Mouse (Mus musculus) hindbrain, embryonic 15.5 days (tissue): ENCODE results near the gene Suox. TPM values are rescaled to one million over a fixed set of nuclear protein-coding genes. Genes with fewer than 3 reads are reported as not detected.
A peak's percentile ranks its signal among the peaks of the same experiment; 100 is the strongest.
"Not testable (repeated sequence)": the region's sequence is repeated elsewhere in the genome, so short reads cannot be mapped to it uniquely, and the experiment has no call there.

Experiments used
- ATAC-seq: fragments of 200-750 bp; cut with Nextera tagmentation; 2 replicates; pipeline ENCODE4 v1.8.0; 2017; ENCODE audit warnings: low read depth, moderate number of reproducible peaks, moderate TSS enrichment; ENCODE audit not compliant: low FRiP score
- H3K27ac ChIP-seq: fragments of 300-500 bp; sonication (generic); replicated peaks from 2 replicates; pipeline ENCODE4 v1.5.1; 2015; ENCODE audit warnings: mild to moderate bottlenecking, inconsistent platforms
- H3K27me3 ChIP-seq: fragments of 300-500 bp; sonication (generic); 2 replicates; pipeline ENCODE4 v1.6.1; 2015; ENCODE audit warnings: control low read depth, inconsistent platforms
- H3K36me3 ChIP-seq: fragments of 300-500 bp; sonication (generic); 2 replicates; pipeline ENCODE4 v1.6.1; 2015; ENCODE audit warnings: control low read depth, inconsistent platforms
- H3K4me1 ChIP-seq: fragments of 300-500 bp; sonication (generic); replicated peaks from 2 replicates; pipeline ENCODE4 v1.6.1; 2015; ENCODE audit warnings: control low read depth, inconsistent platforms
- H3K4me2 ChIP-seq: fragments of 300-500 bp; sonication (generic); 2 replicates; pipeline ENCODE4 v1.6.1; 2015; ENCODE audit warnings: moderate library complexity, mild to moderate bottlenecking, inconsistent platforms
- H3K4me3 ChIP-seq: fragments of 300-500 bp; sonication (generic); 2 replicates; pipeline ENCODE4 v1.5.1; 2015; ENCODE audit warnings: mild to moderate bottlenecking, inconsistent platforms
- H3K9ac ChIP-seq: fragments of 300-500 bp; sonication (generic); 2 replicates; pipeline ENCODE4 v1.6.1; 2015; ENCODE audit warnings: inconsistent platforms
- H3K9me3 ChIP-seq: fragments of 300-500 bp; sonication (generic); 2 replicates; pipeline ENCODE4 v1.6.1; 2016; ENCODE audit warnings: control low read depth, inconsistent platforms
- WGBS: fragments of 180-500 bp; shearing (Covaris S2); methylation state at CpG from one replicate; pipeline ENCODE4 v1.1.7; 2015; 5-methylcytosine and 5-hydroxymethylcytosine counted together
- polyA plus RNA-seq: library from polyadenylated mRNA; unstranded; fragments of >200 nt; fragmentation: Nextera tagmentation; extraction: Ambion mirVana; gene quantifications from 2 replicates; pipeline ENCODE4 v1.2.1, GENCODE M21; 2015

Suox gene
- polyA plus RNA-seq = 14.5 TPM in 2 replicates

DNA sequence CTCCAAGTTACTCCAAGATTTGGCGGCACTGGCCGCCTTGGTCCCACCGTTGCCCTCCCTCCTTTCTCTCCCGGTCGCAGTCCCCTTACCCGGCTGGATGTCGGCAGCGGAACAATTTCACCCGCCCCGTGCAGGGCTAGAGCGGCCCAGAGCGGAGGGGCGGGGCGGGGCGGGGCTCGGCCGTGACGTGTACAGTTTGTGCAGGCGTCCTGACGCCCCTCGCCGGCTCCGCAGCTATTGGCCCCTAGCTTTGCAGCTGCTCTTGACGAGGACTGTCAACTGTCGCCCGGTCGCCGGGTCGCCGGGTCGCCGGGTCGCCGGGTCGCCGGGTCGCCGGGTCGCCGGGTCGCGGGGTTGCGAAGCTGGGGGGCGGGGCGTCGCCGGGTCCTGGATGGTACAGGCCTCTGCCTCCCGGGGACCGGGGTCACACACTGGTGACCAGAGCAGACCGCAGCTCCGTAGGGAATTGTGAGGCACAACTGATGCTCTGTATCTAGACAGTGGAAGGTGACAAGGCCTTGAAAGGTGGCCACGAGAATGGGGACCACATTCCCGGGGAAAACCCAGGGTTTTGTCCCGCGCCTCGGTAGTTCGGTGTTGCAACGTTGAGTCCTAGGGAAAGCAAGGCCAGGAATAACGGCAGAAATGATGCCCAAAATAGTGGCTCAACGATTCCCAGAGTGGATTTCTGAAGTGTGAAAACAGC lies at the start of gene Suox:
TSS of gene Suox (minus strand) at position 311 of the 706 bp plus-strand sequence.
- Histone ChIP-seq H3K9me3 (no peaks in the 10 kb centered on the region), H3K9ac (peak within 1 kb of the TSS; percentile 60), H3K4me2 (peak within 1 kb of the TSS; percentile 92), H3K36me3 (peaks cover 6% of the 10 kb centered on the region; the same call in 1 of the 2 replicates), H3K4me1 (peaks cover 20% of the 10 kb centered on the region), H3K4me3 (peak within 1 kb of the TSS; percentile 74), H3K27ac (peak within 1 kb of the TSS; percentile 75), H3K27me3 (no peaks in the 10 kb centered on the region)
- WGBS = 1% methylated on average over 58 of the region's 60 CpGs
- ATAC-seq = peak; percentile 93

DNA sequence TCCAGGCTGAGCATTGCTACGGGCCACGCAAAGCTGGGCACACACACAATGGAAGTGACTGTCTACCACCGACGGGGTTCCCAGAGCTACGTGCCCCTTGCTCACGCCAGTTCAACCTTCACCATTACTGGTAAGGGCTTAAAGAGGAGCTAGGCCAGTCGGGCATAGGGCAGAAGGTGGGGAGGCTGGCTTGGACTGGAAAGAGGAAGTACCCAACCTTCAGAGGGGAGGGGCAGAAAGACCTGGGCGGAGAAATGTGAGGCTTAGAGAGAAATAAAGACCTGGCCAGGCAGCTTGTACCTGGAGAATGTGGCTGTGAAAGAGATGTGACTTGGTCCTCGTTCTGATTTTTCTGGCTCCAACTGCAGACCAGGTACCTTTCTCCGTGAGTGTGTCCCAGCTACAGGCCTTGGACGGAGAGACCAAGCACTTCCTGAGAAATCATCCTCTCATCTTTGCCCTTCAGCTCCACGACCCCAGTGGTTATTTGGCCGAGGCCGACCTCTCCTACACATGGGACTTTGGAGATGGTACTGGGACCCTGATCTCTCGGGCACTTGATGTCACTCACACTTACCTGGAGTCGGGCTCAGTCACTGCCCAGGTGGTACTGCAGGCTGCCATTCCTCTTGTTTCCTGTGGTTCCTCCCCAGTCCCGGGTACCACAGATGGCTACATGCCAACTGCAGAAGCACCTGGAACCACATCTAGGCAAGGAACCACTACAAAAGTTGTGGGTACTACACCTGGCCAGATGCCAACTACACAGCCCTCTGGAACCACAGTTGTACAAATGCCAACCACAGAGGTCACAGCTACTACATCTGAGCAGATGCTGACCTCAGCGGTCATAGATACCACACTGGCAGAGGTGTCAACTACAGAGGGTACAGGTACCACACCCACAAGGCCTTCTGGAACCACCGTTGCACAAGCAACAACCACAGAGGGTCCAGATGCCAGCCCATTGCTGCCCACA lies 42.0 kb upstream of the Suox start:
- no peak overlapping the region for H3K4me3 ChIP-seq
- WGBS = 88% methylated on average over 19 of the region's 19 CpGs
- no peak overlapping the region for H3K27ac ChIP-seq
- no peak overlapping the region for H3K4me2 ChIP-seq
- H3K9me3 ChIP-seq = no peaks in the 10 kb centered on the region
- no peaks in the 10 kb centered on the region for H3K4me1 ChIP-seq
- no peaks in the 10 kb centered on the region for H3K27me3 ChIP-seq
- H3K9ac ChIP-seq = no peak overlapping the region
- H3K36me3 ChIP-seq = no peaks in the 10 kb centered on the region
- no peak for ATAC-seq

DNA sequence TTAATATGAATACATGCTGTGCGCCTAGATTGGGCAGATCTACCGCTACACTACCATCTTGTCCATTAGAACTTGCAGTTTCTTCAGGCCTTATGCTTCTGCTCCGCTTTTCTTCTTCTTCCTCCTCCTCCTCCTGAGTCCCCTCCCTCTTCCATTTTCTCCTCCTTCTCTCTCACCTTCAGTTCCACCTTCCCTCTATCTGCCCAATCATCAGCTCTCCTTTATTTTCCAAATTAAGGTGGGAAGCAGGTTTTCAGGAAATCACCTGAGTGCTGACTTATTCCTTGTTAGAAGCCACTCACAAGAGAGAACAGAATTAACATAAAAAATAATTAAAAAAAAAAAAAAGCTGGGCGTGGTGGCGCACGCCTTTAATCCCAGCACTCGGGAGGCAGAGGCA lies 37.4 kb upstream of the Suox start:
- H3K27ac ChIP-seq, ATAC-seq, H3K4me2 ChIP-seq, H3K36me3 ChIP-seq, H3K9ac ChIP-seq, H3K4me3 ChIP-seq, H3K4me1 ChIP-seq, H3K27me3 ChIP-seq, H3K9me3 ChIP-seq: not testable (repeated sequence)
- 98% methylated on average over 7 of the region's 7 CpGs for WGBS

DNA sequence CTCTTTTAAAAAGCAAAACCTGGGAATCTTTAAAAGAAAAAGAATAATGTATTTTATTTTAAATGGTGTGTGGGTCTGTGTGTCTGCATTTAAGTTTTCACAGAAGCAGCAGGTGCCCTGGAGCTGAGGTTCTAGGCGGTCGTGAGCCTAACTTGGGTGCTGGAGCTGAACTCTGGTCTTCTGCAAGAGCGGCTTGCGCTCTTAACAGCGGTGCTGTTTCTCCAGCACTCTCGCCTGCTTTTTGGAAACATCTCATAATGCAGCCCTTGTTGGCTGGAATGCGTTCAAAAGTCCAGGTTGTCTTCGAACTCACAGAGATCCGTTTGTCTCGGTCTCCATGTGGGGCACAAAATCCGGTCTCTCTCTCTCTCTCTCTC lies 31.4 kb upstream of the Suox start:
- H3K9ac ChIP-seq = no peak overlapping the region; the same call in 1 of the 2 replicates
- 0 out of 2 replicates have a peak overlapping the region, but pooled peaks have one; percentile 15 for H3K27ac ChIP-seq
- peak overlapping the region; percentile 73 for H3K4me3 ChIP-seq
- ATAC-seq = no peak; the same call in 1 of the 2 replicates
- no peaks in the 10 kb centered on the region for H3K36me3 ChIP-seq
- H3K4me1 ChIP-seq = peaks cover 12% of the 10 kb centered on the region
- no peaks in the 10 kb centered on the region for H3K9me3 ChIP-seq
- peak overlapping the region; percentile 95 for H3K4me2 ChIP-seq
- WGBS = 11% methylated on average over 11 of the region's 11 CpGs
- H3K27me3 ChIP-seq = 0 out of 2 replicates have a peak, but pooled peaks cover 3% of the 10 kb centered on the region

DNA sequence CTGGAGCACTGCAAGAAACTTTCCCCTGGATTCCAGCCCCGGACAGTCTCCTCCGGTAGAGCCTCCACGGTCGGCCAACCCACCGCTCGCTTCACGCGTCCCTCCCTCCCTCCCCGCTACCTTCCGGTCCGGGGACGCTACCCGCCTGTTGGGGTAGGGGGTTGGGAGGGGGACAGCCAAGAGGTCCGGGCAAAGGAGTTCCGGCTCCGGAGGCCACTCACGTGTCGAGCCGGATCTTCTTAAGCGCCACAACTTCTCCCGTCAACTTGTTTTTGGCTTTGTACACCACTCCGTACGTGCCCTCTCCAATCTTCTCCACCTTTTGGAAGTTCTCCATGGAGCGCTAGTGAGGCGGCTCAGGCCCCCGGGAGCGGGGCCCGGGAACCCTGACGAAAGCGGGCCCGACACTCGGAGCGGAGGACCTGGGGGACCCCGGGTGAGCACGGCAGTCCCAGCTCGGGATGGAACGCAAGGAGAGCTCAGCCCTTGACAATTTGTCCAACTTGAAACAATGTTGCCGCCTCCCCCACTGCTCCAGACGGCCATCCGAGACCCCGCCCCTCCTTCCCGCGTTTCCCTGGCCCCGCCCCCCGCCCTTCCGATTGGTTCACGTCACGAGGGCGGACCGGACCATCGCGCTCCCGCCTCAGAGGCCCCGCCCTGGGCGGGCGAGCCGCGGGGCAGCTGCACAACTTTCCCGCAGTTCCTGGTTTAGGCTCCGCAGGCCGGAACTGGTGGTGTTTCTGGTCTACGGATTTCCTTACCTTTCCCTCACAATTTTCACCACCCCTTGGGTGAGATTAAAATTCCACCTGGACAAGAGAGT lies 30.8 kb upstream of the Suox start, which contains the start of gene Cdk2:
TSS of gene Cdk2 (minus strand) at position 541 of the 826 bp plus-strand sequence.
- Histone ChIP-seq H3K4me2 (peak within 1 kb of the TSS; percentile 95), H3K4me3 (peak within 1 kb of the TSS; percentile 73), H3K4me1 (peaks cover 12% of the 10 kb centered on the region), H3K27me3 (0 out of 2 replicates have a peak, but pooled peaks cover 3% of the 10 kb centered on the region), H3K27ac (peak within 1 kb of the TSS; percentile 82), H3K36me3 (no peaks in the 10 kb centered on the region), H3K9ac (peak within 1 kb of the TSS; percentile 53), H3K9me3 (no peaks in the 10 kb centered on the region)
- peak; percentile 94 for ATAC-seq
- under 1% methylated on average over 61 of the region's 62 CpGs for WGBS

DNA sequence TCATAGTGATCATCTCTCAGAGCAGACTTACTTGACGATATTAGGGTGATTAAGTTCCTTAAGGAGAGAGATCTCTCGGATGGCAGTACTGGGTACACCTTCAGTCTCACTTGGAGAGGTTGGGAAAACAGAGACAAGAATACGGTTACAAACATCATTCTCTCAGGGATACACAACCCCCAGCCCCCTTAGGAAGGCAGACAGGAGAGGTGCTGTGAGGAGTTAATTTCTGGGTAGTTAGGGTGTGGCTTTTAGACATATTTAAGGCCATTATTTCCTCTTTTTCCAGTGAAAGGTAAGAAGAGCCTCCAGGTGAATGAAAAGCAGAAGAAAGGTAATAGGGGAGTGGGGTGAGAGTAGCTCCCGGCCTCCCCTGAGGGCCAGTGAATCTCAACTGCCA lies 30.0 kb upstream of the Suox start, which contains the start of gene Pmel:
TSS of gene Pmel (plus strand) at position 301 of the 400 bp plus-strand sequence.
- Histone ChIP-seq H3K9me3 (no peaks in the 10 kb centered on the region), H3K36me3 (no peaks in the 10 kb centered on the region), H3K27me3 (0 out of 2 replicates have a peak, but pooled peaks cover 3% of the 10 kb centered on the region), H3K4me2 (peak within 1 kb of the TSS; percentile 95), H3K4me1 (peaks cover 12% of the 10 kb centered on the region), H3K4me3 (peak within 1 kb of the TSS; percentile 73), H3K27ac (peak within 1 kb of the TSS; percentile 82), H3K9ac (peak within 1 kb of the TSS; percentile 53)
- no peak for ATAC-seq
- WGBS = 30% methylated on average over 4 of the region's 4 CpGs

DNA sequence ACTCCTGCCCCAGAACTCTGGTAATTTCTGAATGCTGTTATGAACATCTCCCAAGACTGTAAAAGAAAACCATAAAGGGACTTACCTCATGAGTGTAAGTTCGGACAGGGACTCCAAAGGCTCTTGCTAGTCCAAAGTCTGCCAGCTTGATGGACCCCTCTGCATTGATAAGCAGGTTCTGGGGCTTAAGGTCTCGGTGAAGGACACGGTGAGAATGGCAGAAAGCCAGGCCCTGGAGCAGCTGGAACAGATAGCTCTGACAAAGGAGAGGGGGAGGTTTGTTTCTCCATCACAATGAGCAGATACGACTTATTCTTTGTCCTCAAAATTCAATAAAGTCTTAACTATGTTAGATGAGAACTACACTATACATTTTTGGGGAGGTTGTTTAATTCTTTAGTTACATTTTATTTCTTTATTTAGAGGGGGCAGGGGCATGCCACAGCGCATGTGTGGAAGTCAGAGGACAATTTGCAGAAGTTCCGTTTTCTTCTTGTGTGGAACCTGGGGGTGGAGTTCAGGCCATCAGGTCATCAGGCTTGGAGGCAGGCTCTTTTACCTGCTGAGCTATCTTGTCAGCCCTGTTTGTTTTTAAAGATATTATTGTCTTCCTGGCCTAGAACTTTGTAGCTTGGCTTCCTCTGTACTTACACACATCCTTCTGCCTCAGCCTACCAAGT lies 28.6 kb upstream of the Suox start:
- WGBS = 77% methylated on average over 6 of the region's 6 CpGs

DNA sequence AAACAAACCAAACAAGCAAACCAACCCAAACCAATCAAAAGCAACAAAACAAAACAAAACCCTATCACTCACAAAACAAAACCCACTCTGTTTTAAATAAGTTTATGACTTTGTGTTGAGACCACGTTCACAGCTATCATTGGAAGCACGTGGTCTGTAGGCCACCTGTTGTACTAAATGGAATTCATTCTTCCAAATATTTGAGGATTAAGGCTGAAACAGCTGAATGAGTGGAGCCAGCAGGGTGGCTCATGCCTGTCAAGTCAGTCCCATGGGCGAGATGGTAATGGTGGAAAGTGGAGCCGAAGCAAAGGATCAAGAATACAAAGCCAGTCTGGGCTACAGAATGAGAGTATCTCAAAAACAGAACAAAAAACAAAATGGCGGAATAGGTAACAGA lies 26.8 kb upstream of the Suox start:
- Histone ChIP-seq H3K27ac (no peak overlapping the region), H3K4me1 (peaks cover 14% of the 10 kb centered on the region), H3K27me3 (no peaks in the 10 kb centered on the region), H3K4me2 (no peak overlapping the region), H3K4me3 (no peak overlapping the region), H3K36me3 (no peaks in the 10 kb centered on the region), H3K9ac (no peak overlapping the region), H3K9me3 (no peaks in the 10 kb centered on the region)
- 91% methylated on average over 5 of the region's 5 CpGs for WGBS
- ATAC-seq = no peak

More for the DNA sequence above, 28.6 kb upstream of the Suox start:
- Histone ChIP-seq H3K27ac (no peak overlapping the region), H3K4me2 (no peak overlapping the region), H3K36me3 (no peaks in the 10 kb centered on the region), H3K9me3 (no peaks in the 10 kb centered on the region), H3K4me3 (no peak overlapping the region), H3K9ac (no peak overlapping the region), H3K4me1 (peaks cover 12% of the 10 kb centered on the region), H3K27me3 (0 out of 2 replicates have a peak, but pooled peaks cover 3% of the 10 kb centered on the region)
- ATAC-seq = no peak

DNA sequence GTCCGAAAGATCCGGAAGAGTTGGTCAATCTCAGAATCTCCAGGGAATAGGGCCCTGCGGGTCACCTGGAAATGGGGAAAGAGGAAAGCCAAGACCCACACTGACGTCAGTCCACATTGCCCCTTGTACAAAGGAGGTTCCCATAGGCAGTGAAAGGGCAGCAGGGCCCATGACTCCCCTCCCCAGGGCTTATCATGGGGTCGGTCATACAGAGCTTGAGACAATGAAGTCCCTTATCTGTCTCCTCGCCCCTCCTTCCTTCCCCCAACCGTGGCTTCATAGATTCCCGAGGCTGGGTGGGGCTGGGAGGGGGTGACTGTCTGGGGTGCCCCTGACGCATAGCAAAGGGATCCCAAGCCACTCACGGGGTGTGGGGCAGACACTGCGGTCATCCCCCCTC lies 25.7 kb upstream of the Suox start:
- no peak for ATAC-seq
- Histone ChIP-seq H3K9ac (no peak overlapping the region), H3K27me3 (no peaks in the 10 kb centered on the region), H3K4me2 (no peak overlapping the region), H3K27ac (no peak overlapping the region), H3K4me1 (peaks cover 19% of the 10 kb centered on the region), H3K9me3 (no peaks in the 10 kb centered on the region), H3K4me3 (no peak overlapping the region), H3K36me3 (no peaks in the 10 kb centered on the region)
- 86% methylated on average over 11 of the region's 11 CpGs for WGBS

DNA sequence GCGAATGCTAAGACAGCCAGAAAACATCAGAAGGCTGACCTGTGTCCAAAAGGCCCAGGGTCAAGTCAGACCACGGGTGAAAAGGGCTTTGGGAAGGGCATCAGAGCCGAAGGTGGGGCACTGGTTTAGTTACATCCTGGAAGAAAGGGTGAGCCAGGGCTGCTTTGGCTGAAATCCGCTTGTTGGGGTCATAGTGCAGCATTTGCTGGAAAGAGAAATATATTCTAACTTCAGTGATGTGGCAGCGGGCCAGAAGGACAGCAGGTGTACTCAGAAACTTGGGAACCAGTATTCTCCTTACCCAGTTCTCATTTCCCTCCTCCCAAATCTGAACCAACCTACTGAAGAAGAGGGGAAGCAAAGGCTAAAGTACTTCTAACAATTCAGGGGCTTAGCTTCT lies 25.1 kb upstream of the Suox start:
- no peak for ATAC-seq
- 84% methylated on average over 5 of the region's 5 CpGs for WGBS
- H3K27me3 ChIP-seq = no peaks in the 10 kb centered on the region
- peaks cover 18% of the 10 kb centered on the region for H3K4me1 ChIP-seq
- H3K4me2 ChIP-seq = no peak overlapping the region
- no peak overlapping the region for H3K27ac ChIP-seq
- H3K9me3 ChIP-seq = no peaks in the 10 kb centered on the region
- no peaks in the 10 kb centered on the region for H3K36me3 ChIP-seq
- H3K9ac ChIP-seq = no peak overlapping the region
- no peak overlapping the region for H3K4me3 ChIP-seq
